Mouse (Mus musculus) gastrocnemius, postnatal 4 days (tissue): ENCODE measurements around the gene Psmd10. TPM values are rescaled to one million over a fixed set of nuclear protein-coding genes. Genes with fewer than 3 reads are reported as not detected.

Experiments used
- total RNA-seq, 2 experiments: library from RNA; stranded (reverse); gene quantifications; 2 replicates each; pipeline ENCODE4 v1.2.3; 2021

Gene Psmd10
- total RNA-seq, 2 experiments from 2014 or later = 21.7 to 25.6 TPM

Other genes starting within 250 kb of the Psmd10 start
- gene Tex13b, start 143.3 kb downstream of the Psmd10 start, total RNA-seq = not detected
- gene Vsig1, start 49.1 kb downstream of the Psmd10 start, total RNA-seq = not detected
- 10 to 100 TPM; 32.1 to 39.5 TPM for gene Atg4a, start 179 bp upstream of the Psmd10 start, total RNA-seq